Mouse (Mus musculus): ENCODE data around the gene Txnrd1. TPM values are rescaled to one million over a fixed set of nuclear protein-coding genes. Genes with fewer than 3 reads are reported as not detected.

The Txnrd1 gene
- total RNA-seq, 2 experiments from 2014 or later, result 50.2 to 53.9 TPM

- peak; percentile 58 to 65 for DNase-seq (ENCODE audit: low spot score in 2 of 2)
These were observed 75.6 kb downstream of the Txnrd1 start for GRCm38 (mm10) chr10:82909382-82909781.

GRCm38 (mm10) chr10:82910198-82910597 is 76.4 kb downstream of the Txnrd1 start:
- no peak for DNase-seq (ENCODE audit: low spot score in 2 of 2)

- no peak for DNase-seq (ENCODE audit: low spot score in 2 of 2)
These were observed 79.5 kb downstream of the Txnrd1 start for GRCm38 (mm10) chr10:82913238-82913637.

GRCm38 (mm10) chr10:82913772-82914171 is 80.0 kb downstream of the Txnrd1 start:
- no peak for DNase-seq (ENCODE audit: low spot score in 2 of 2)

- no peak for DNase-seq (ENCODE audit: low spot score in 2 of 2)
These were observed 84.9 kb downstream of the Txnrd1 start for GRCm38 (mm10) chr10:82918675-82919074.

GRCm38 (mm10) chr10:82919404-82919980 is 85.7 kb downstream of the Txnrd1 start:
- DNase-seq (ENCODE audit: low spot score in 2 of 2), result peak; percentile 66 to 74

GRCm38 (mm10) chr10:82923547-82923946 is 89.8 kb downstream of the Txnrd1 start:
- no peak for DNase-seq (ENCODE audit: low spot score in 2 of 2)

- no peak for DNase-seq (ENCODE audit: low spot score in 2 of 2)
These were observed 91.0 kb downstream of the Txnrd1 start for GRCm38 (mm10) chr10:82924750-82925149.

- no peak for DNase-seq (ENCODE audit: low spot score in 2 of 2)
These were observed 91.9 kb downstream of the Txnrd1 start for GRCm38 (mm10) chr10:82925624-82926023.

GRCm38 (mm10) chr10:82935018-82935633 is 101.4 kb downstream of the Txnrd1 start:
- DNase-seq (ENCODE audit: low spot score in 2 of 2), result no peak

- no peak for DNase-seq (ENCODE audit: low spot score in 2 of 2)
These were observed 102.0 kb downstream of the Txnrd1 start for GRCm38 (mm10) chr10:82935774-82936173.

Other genes with a start within 250 kb of the Txnrd1 start
- 10 to 100 TPM; 18.1 to 20.9 TPM for gene 1190007I07Rik, start 210.7 kb upstream of the Txnrd1 start, total RNA-seq (2021)
- gene Tdg, start 204.1 kb upstream of the Txnrd1 start, total RNA-seq (2021), result 10 to 100 TPM; 35.7 to 41.1 TPM
- 10 to 100 TPM; 25.4 to 25.9 TPM for gene Glt8d2, start 143.3 kb upstream of the Txnrd1 start, total RNA-seq (2021)
- gene Hcfc2, start 137.8 kb upstream of the Txnrd1 start, total RNA-seq (2021), result 10 to 100 TPM; 49.4 to 58.5 TPM
- gene Nfyb, start 69.8 kb upstream of the Txnrd1 start, total RNA-seq (2021), result 10 to 100 TPM; 60.1 to 63.2 TPM
- gene Eid3, start 32.7 kb downstream of the Txnrd1 start, total RNA-seq (2021), result 1 to 10 TPM in 1 of 2 experiments, under 1 TPM in 1; 0.84 to 1.3 TPM
- 10 to 100 TPM; 30.1 to 33.7 TPM for gene Chst11, start 151.5 kb downstream of the Txnrd1 start, total RNA-seq (2021)

Data from left cerebral cortex, adult 18-20 months (tissue).